Mouse (Mus musculus) heart, adult 2 months (tissue): Measurements from ENCODE around the gene Kiss1.

Experiments used
- CTCF ChIP-seq: fragments of 200-600 bp; IDR thresholded peaks from 2 replicates; pipeline ENCODE4 v1.8.1; 2022; ENCODE audit warnings: antibody characterized with exemption, mild to moderate bottlenecking, moderate library complexity
- POLR2A ChIP-seq: fragments of 200-500 bp; IDR thresholded peaks from 2 replicates; pipeline ENCODE4 v1.6.1; 2011; ENCODE audit warnings: mild to moderate bottlenecking, low read depth, low read length, control low read depth; ENCODE audit not compliant: insufficient read depth

DNA sequence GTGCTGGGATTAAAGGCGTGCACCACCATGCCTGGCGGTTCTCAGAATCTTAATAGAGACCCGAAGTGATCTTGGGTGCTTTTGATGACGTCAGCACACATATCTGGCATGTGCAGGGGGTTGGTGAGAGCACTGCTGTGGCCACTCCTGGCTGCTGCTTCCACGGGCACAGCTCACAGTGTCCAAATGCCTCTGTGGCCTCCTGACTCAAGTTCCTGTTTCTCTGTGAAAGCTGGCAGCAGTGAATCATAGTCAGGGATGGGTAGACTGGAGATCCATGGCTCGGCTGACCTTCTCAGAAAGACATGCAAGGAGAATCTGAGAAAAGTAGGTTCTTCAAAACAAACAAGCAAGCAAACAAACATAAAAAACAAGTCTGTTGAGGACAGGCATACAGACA, 5.9 kb upstream of the Kiss1 start:
- TF ChIP-seq POLR2A (no peak), CTCF (no peak)
